Mouse (Mus musculus) layer of hippocampus, adult 2 months (tissue): ENCODE results near the gene Wnt10b. TPM values are rescaled to one million over a fixed set of nuclear protein-coding genes. Genes with fewer than 3 reads are reported as not detected.
A peak's percentile ranks its signal among the peaks of the same experiment; 100 is the strongest.

Experiments
- DNase-seq, 2 experiments: peaks; one replicate each; pipeline ENCODE4 v3.0.0; 2022; ENCODE audit warnings: low spot score in 2 of 2
- H3K27ac ChIP-seq: fragments of 200-600 bp; 2 replicates; pipeline ENCODE4 v1.8.1; 2022
- H3K4me3 ChIP-seq: fragments of 200-600 bp; 2 replicates; pipeline ENCODE4 v1.8.1; 2022; ENCODE audit warnings: mild to moderate bottlenecking
- CTCF ChIP-seq: fragments of 200-600 bp; conservative IDR thresholded peaks from 2 replicates; pipeline ENCODE4 v1.8.1; 2022; ENCODE audit warnings: antibody characterized with exemption, mild to moderate bottlenecking, moderate library complexity
- total RNA-seq, 2 experiments: library from RNA; stranded (reverse); gene quantifications; 2 replicates each; pipeline ENCODE4 v1.2.3; 2021

The Wnt10b gene
- total RNA-seq, 2 experiments from 2014 or later, result 0.15 to 0.38 TPM

- no peak for DNase-seq
- no peak overlapping the region for H3K27ac ChIP-seq
- TF ChIP-seq CTCF, result no peak
- peak overlapping the region; percentile 44 for H3K4me3 ChIP-seq
These were observed 14.5 kb upstream of the Wnt10b start for GRCm38 (mm10) chr15:98792233-98793020.

- Histone ChIP-seq H3K27ac (no peak overlapping the region), H3K4me3 (no peak overlapping the region)
These were observed 13.8 kb upstream of the Wnt10b start for GRCm38 (mm10) chr15:98791771-98792170.

GRCm38 (mm10) chr15:98791221-98791620, 13.3 kb upstream of the Wnt10b start:
- no peak overlapping the region for H3K4me3 ChIP-seq
- TF ChIP-seq CTCF, result no peak

More at GRCm38 (mm10) chr15:98791771-98792170, 13.8 kb upstream of the Wnt10b start:
- no peak for DNase-seq
- no peak for TF ChIP-seq CTCF

GRCm38 (mm10) chr15:98790761-98791160, 12.8 kb upstream of the Wnt10b start:
- Histone ChIP-seq H3K27ac (no peak overlapping the region), H3K4me3 (no peak overlapping the region)
- no peak for TF ChIP-seq CTCF
- DNase-seq, result no peak

More at GRCm38 (mm10) chr15:98791221-98791620, 13.3 kb upstream of the Wnt10b start:
- DNase-seq, result no peak
- H3K27ac ChIP-seq, result no peak overlapping the region

- H3K4me3 ChIP-seq, result no peak within 1 kb of the TSS
- TF ChIP-seq CTCF, result peak; percentile 76
- DNase-seq, result no peak
These were observed 11.9 kb upstream of the Wnt10b start, which contains the start of gene Wnt1 for GRCm38 (mm10) chr15:98789661-98790535. Gene Wnt1, plus strand, starts transcription at chr15:98789857.

GRCm38 (mm10) chr15:98788972-98789660, 11.2 kb upstream of the Wnt10b start:
- no peak for TF ChIP-seq CTCF
- DNase-seq, result no peak
- no peak overlapping the region for H3K4me3 ChIP-seq
- no peak overlapping the region for H3K27ac ChIP-seq

More at GRCm38 (mm10) chr15:98789661-98790535, 11.9 kb upstream of the Wnt10b start, which contains the start of gene Wnt1:
- no peak within 1 kb of the TSS for H3K27ac ChIP-seq

- peak; percentile 78 for TF ChIP-seq CTCF
- no peak overlapping the region for H3K27ac ChIP-seq
- DNase-seq, result no peak
- no peak overlapping the region for H3K4me3 ChIP-seq
These were observed 10.0 kb upstream of the Wnt10b start for GRCm38 (mm10) chr15:98787930-98788329.

- no peak for DNase-seq
- Histone ChIP-seq H3K27ac (no peak overlapping the region), H3K4me3 (no peak overlapping the region)
- peak; percentile 76 for TF ChIP-seq CTCF
These were observed 7.8 kb upstream of the Wnt10b start for GRCm38 (mm10) chr15:98785744-98786143.

GRCm38 (mm10) chr15:98781166-98781565, 3.2 kb upstream of the Wnt10b start:
- DNase-seq, result no peak
- H3K4me3 ChIP-seq, result no peak overlapping the region
- TF ChIP-seq CTCF, result no peak
- no peak overlapping the region for H3K27ac ChIP-seq

GRCm38 (mm10) chr15:98780573-98780972, 2.6 kb upstream of the Wnt10b start:
- TF ChIP-seq CTCF, result peak; percentile 53
- H3K27ac ChIP-seq, result no peak overlapping the region
- no peak for DNase-seq
- no peak overlapping the region for H3K4me3 ChIP-seq

GRCm38 (mm10) chr15:98780075-98780474, 2.1 kb upstream of the Wnt10b start:
- Histone ChIP-seq H3K4me3 (no peak overlapping the region), H3K27ac (no peak overlapping the region)
- no peak for DNase-seq
- TF ChIP-seq CTCF, result no peak

- no peak for DNase-seq
- Histone ChIP-seq H3K4me3 (no peak overlapping the region), H3K27ac (no peak overlapping the region)
- TF ChIP-seq CTCF, result no peak
These were observed 856 bp upstream of the Wnt10b start for GRCm38 (mm10) chr15:98778806-98779205.
